Mouse (Mus musculus) stomach, embryonic 16.5 days (tissue): Measurements from ENCODE around the gene Arrdc1. TPM values are rescaled to one million over a fixed set of nuclear protein-coding genes. Genes with fewer than 3 reads are reported as not detected.
A peak's percentile ranks its signal among the peaks of the same experiment; 100 is the strongest.
"Not testable (repeated sequence)": the region's sequence is repeated elsewhere in the genome, so short reads cannot be mapped to it uniquely, and the experiment has no call there.

Source experiments
- ATAC-seq: fragments of 200-750 bp; cut with Nextera tagmentation; 2 replicates; pipeline ENCODE4 v1.8.0; 2017; ENCODE audit warnings: moderate number of reproducible peaks, moderate TSS enrichment; ENCODE audit not compliant: insufficient read depth, low FRiP score
- H3K27ac ChIP-seq: fragments of 300-500 bp; sonication (generic); 2 replicates; pipeline ENCODE4 v1.5.1; 2014; ENCODE audit warnings: low read length
- H3K27me3 ChIP-seq: fragments of 300-500 bp; sonication (generic); 2 replicates; pipeline ENCODE4 v1.6.1; 2014; ENCODE audit warnings: low read length, control low read depth, mixed read lengths; ENCODE audit not compliant: control insufficient read depth, insufficient read depth
- H3K36me3 ChIP-seq: fragments of 300-500 bp; sonication (generic); 2 replicates; pipeline ENCODE4 v1.6.1; 2014; ENCODE audit warnings: low read length; ENCODE audit not compliant: control insufficient read depth, insufficient read depth
- H3K4me1 ChIP-seq: fragments of 300-500 bp; sonication (generic); 2 replicates; pipeline ENCODE4 v1.6.1; 2014; ENCODE audit warnings: low read length, control low read depth, mixed read lengths; ENCODE audit not compliant: control insufficient read depth, insufficient read depth
- H3K4me2 ChIP-seq: fragments of 300-500 bp; sonication (generic); 2 replicates; pipeline ENCODE4 v1.6.1; 2014; ENCODE audit warnings: low read depth, low read length, mixed read lengths
- H3K4me3 ChIP-seq: fragments of 300-500 bp; sonication (generic); replicated peaks from 2 replicates; pipeline ENCODE4 v1.5.1; 2014; ENCODE audit warnings: mild to moderate bottlenecking, low read length
- H3K9ac ChIP-seq: fragments of 300-500 bp; sonication (generic); 2 replicates; pipeline ENCODE4 v1.6.1; 2014; ENCODE audit warnings: low read length
- H3K9me3 ChIP-seq: fragments of 300-500 bp; sonication (generic); replicated peaks from 2 replicates; pipeline ENCODE4 v1.6.1; 2016; ENCODE audit warnings: low read length, control low read depth; ENCODE audit not compliant: control insufficient read depth
- WGBS: fragments of 180-500 bp; shearing (Covaris S2); extraction: QIAGEN DNeasy Blood & Tissue Kit; methylation state at CpG from one replicate; pipeline ENCODE4 v1.1.7; 2014; 5-methylcytosine and 5-hydroxymethylcytosine counted together
- polyA plus RNA-seq: library from polyadenylated mRNA; unstranded; fragments of >200 nt; fragmentation: Nextera tagmentation; extraction: Ambion mirVana; gene quantifications from 2 replicates; pipeline ENCODE4 v1.2.1, GENCODE M21; 2015

The Arrdc1 gene
- 105 and 120 TPM in 2 replicates for polyA plus RNA-seq

- H3K9ac ChIP-seq: peak within 1 kb of the TSS; percentile 89
- WGBS: under 1% methylated on average over 46 of the region's 49 CpGs
- H3K27ac ChIP-seq: peak within 1 kb of the TSS; percentile 97
- H3K9me3 ChIP-seq: no peaks in the 10 kb centered on the region
- H3K4me3 ChIP-seq: peak within 1 kb of the TSS; percentile 87
- H3K4me1 ChIP-seq: peaks cover 12% of the 10 kb centered on the region
- peak; percentile 95 for ATAC-seq
- H3K4me2 ChIP-seq: peak within 1 kb of the TSS; percentile 98
- no peaks in the 10 kb centered on the region for H3K36me3 ChIP-seq
- H3K27me3 ChIP-seq: no peaks in the 10 kb centered on the region
Observed at GRCm38 (mm10) chr2:24935057-24935796, at the start of gene Arrdc1. Gene Arrdc1, minus strand, starts transcription at chr2:24935252.

DNA sequence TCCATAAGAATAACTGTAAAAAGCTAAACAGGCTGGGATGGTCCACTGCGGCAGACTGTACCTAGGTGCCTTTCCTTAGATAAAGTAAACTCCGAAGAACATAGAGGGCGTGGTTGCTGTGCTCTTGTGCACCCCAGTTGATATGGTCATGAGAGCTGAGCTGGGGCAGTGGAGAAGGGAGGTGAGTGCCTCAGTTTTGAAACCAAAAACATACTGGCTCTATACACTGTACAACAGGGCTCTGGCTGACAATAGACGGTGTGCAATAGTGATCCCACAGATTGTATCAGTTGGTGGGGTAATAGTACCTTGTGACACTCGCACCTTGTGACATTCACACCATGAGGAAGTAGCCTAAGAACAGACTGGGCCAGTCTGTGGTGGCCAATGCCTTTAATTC lies 41.9 kb upstream of the Arrdc1 start:
- H3K27me3 ChIP-seq: no peaks in the 10 kb centered on the region
- WGBS: 87% methylated on average over 5 of the region's 5 CpGs
- no peaks in the 10 kb centered on the region for H3K9me3 ChIP-seq
- 0 out of 2 replicates have a peak, but pooled peaks cover 4% of the 10 kb centered on the region for H3K36me3 ChIP-seq
- H3K9ac ChIP-seq: no peak overlapping the region
- H3K4me3 ChIP-seq: no peak overlapping the region
- no peak overlapping the region for H3K4me2 ChIP-seq
- ATAC-seq: no peak
- no peak overlapping the region for H3K27ac ChIP-seq
- H3K4me1 ChIP-seq: peaks cover 14% of the 10 kb centered on the region

- Histone ChIP-seq H3K9me3 (no peaks in the 10 kb centered on the region), H3K4me2 (peak within 1 kb of the TSS; percentile 97), H3K27me3 (no peaks in the 10 kb centered on the region), H3K36me3 (0 out of 2 replicates have a peak, but pooled peaks cover 4% of the 10 kb centered on the region), H3K27ac (peak within 1 kb of the TSS; percentile 92), H3K4me3 (peak within 1 kb of the TSS; percentile 93), H3K9ac (peak within 1 kb of the TSS; percentile 87), H3K4me1 (peaks cover 14% of the 10 kb centered on the region)
- WGBS: under 1% methylated on average over 16 of the region's 16 CpGs
- ATAC-seq: peak; percentile 75
Observed at GRCm38 (mm10) chr2:24975704-24976297, 40.7 kb upstream of the Arrdc1 start, which contains the start of gene Pnpla7. Gene Pnpla7, plus strand, starts transcription at chr2:24976033.

GRCm38 (mm10) chr2:24974906-24975703 lies 40.1 kb upstream of the Arrdc1 start, which contains the start of gene Mrpl41:
Gene Mrpl41, minus strand, starts transcription at chr2:24975098.
- WGBS: under 1% methylated on average over 64 of the region's 64 CpGs
- H3K27ac ChIP-seq: peak within 1 kb of the TSS; percentile 92
- peak within 1 kb of the TSS; percentile 93 for H3K4me3 ChIP-seq
- H3K9ac ChIP-seq: peak within 1 kb of the TSS; percentile 87
- H3K4me2 ChIP-seq: peak within 1 kb of the TSS; percentile 97
- no peaks in the 10 kb centered on the region for H3K27me3 ChIP-seq
- ATAC-seq: peak; percentile 99
- H3K36me3 ChIP-seq: 0 out of 2 replicates have a peak, but pooled peaks cover 4% of the 10 kb centered on the region
- peaks cover 14% of the 10 kb centered on the region for H3K4me1 ChIP-seq
- H3K9me3 ChIP-seq: no peaks in the 10 kb centered on the region

DNA sequence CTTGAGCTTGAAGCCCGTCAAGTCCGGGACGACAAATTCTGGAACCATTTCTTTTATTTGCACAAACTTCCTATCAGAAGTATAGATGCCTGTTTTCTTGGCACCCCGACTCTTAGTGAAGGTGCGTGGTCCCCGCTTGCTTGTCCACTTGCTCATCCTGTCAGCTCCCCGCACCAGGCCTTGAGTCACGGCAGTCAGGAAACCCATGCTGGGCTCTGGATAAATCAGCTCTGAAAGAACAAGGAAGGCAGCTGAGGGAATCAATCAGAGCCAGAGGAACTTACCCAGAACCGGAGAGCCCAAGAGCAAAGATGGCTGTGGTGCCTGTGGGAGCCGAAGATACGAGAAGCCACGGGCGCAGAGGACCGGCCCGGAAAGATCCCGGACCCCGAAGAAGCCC lies 39.4 kb upstream of the Arrdc1 start:
- not testable (repeated sequence) for H3K27me3 ChIP-seq, H3K9me3 ChIP-seq, ATAC-seq, H3K36me3 ChIP-seq
- peak overlapping the region; percentile 87 for H3K9ac ChIP-seq
- peak overlapping the region; percentile 62 for H3K4me2 ChIP-seq
- H3K4me1 ChIP-seq: peaks cover 14% of the 10 kb centered on the region
- under 1% methylated on average over 17 of the region's 17 CpGs for WGBS
- peak overlapping the region; percentile 93 for H3K4me3 ChIP-seq
- peak overlapping the region; percentile 88 for H3K27ac ChIP-seq

- H3K4me2 ChIP-seq: no peak overlapping the region
- no peak for ATAC-seq
- 0 out of 2 replicates have a peak, but pooled peaks cover 10% of the 10 kb centered on the region for H3K36me3 ChIP-seq
- no peak overlapping the region for H3K4me3 ChIP-seq
- H3K9me3 ChIP-seq: no peaks in the 10 kb centered on the region
- H3K4me1 ChIP-seq: peaks cover 9% of the 10 kb centered on the region
- no peaks in the 10 kb centered on the region for H3K27me3 ChIP-seq
- H3K27ac ChIP-seq: no peak overlapping the region
- 84% methylated on average over 4 of the region's 4 CpGs for WGBS
- H3K9ac ChIP-seq: no peak overlapping the region
Observed at GRCm38 (mm10) chr2:24970386-24970785, 35.3 kb upstream of the Arrdc1 start.

DNA sequence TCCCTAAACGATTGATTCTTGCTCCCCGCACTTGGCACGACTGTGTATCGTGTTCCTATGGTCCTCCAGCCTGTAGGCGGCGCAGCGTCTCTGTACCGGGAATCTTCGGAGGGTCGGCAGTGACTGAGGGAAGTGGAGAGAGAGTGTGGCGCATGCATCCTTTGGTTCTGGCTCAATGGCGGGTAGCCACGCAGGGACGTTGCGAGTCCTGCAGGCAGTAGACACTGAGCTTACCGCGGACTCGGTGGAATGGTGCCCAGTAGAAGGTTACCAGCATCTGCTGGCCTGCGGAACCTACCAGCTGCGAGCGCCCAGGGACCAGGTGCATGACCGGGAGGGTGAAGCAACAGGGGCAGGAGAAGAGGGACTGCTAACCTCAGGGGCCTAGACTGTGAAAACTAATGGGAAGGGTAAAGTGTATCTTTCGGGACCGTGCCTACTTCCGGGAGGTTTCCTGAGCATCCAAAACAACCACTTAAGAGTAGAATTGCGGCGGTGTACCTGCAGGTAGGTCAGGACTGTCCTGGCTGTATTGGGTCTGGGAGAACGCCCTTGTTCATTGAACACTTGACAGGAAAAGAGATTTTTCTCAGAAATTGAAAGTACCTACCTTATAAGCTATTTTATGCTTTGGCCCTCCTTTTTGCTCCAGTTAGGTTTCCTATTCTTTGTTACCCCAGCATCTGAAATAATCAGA lies 27.4 kb upstream of the Arrdc1 start, which contains the start of gene Dph7:
TSS of gene Dph7 (plus strand) at position 97 of the 697 bp plus-strand sequence.
- peaks cover 7% of the 10 kb centered on the region; the same call in 1 of the 2 replicates for H3K4me1 ChIP-seq
- peaks cover 8% of the 10 kb centered on the region; the same call in 1 of the 2 replicates for H3K36me3 ChIP-seq
- H3K4me2 ChIP-seq: peak within 1 kb of the TSS; percentile 80
- H3K27ac ChIP-seq: no peak within 1 kb of the TSS; the same call in 1 of the 2 replicates
- H3K9ac ChIP-seq: peak within 1 kb of the TSS; percentile 82
- peak within 1 kb of the TSS; percentile 80 for H3K4me3 ChIP-seq
- H3K27me3 ChIP-seq: no peaks in the 10 kb centered on the region
- peak; percentile 89 for ATAC-seq
- WGBS: under 1% methylated on average over 28 of the region's 28 CpGs
- no peaks in the 10 kb centered on the region for H3K9me3 ChIP-seq

GRCm38 (mm10) chr2:24960910-24961309 lies 25.9 kb upstream of the Arrdc1 start:
- peaks cover 5% of the 10 kb centered on the region; the same call in 1 of the 2 replicates for H3K36me3 ChIP-seq
- 37% methylated on average over 3 of the region's 3 CpGs for WGBS

More at GRCm38 (mm10) chr2:24960910-24961309, 25.9 kb upstream of the Arrdc1 start:
- H3K27ac ChIP-seq: no peak overlapping the region
- ATAC-seq: no peak
- no peak overlapping the region for H3K4me2 ChIP-seq
- H3K27me3 ChIP-seq: no peaks in the 10 kb centered on the region
- no peak overlapping the region for H3K9ac ChIP-seq
- no peaks in the 10 kb centered on the region for H3K9me3 ChIP-seq
- no peak overlapping the region for H3K4me3 ChIP-seq
- peaks cover 7% of the 10 kb centered on the region; the same call in 1 of the 2 replicates for H3K4me1 ChIP-seq
